Mouse (Mus musculus) spleen, postnatal 36 days (tissue): ENCODE data around the gene Rcc1.

ENCODE experiments used
- DNase-seq, 2 experiments: peaks; one replicate each; pipeline ENCODE4 v3.0.0; 2022; ENCODE audit warnings: low spot score in 2 of 2, mixed read lengths in 1 of 2

Rcc1 gene

GRCm38 (mm10) chr4:132355403-132355802 lies 2.0 kb upstream of the Rcc1 start:
- DNase-seq = no peak

GRCm38 (mm10) chr4:132354571-132354970 lies 1.2 kb upstream of the Rcc1 start:
- no peak for DNase-seq

- no peak for DNase-seq
Measured at GRCm38 (mm10) chr4:132352739-132353138, 666 bp downstream of the Rcc1 start.

GRCm38 (mm10) chr4:132351401-132351800 lies 2.0 kb downstream of the Rcc1 start:
- no peak for DNase-seq

- no peak for DNase-seq
Measured at GRCm38 (mm10) chr4:132350854-132351253, 2.6 kb downstream of the Rcc1 start.

- no peak for DNase-seq
Measured at GRCm38 (mm10) chr4:132350123-132350740, 3.2 kb downstream of the Rcc1 start.

- no peak for DNase-seq
Measured at GRCm38 (mm10) chr4:132349495-132350122, 3.8 kb downstream of the Rcc1 start.

GRCm38 (mm10) chr4:132346661-132347060 lies 6.7 kb downstream of the Rcc1 start:
- DNase-seq = no peak

- no peak for DNase-seq
Measured at GRCm38 (mm10) chr4:132346261-132346660, 7.1 kb downstream of the Rcc1 start.

- DNase-seq = no peak
Measured at GRCm38 (mm10) chr4:132345843-132346212, 7.6 kb downstream of the Rcc1 start.

- peak; percentile 90 to 91 for DNase-seq
Measured at GRCm38 (mm10) chr4:132345135-132345842, 8.1 kb downstream of the Rcc1 start.

- DNase-seq = no peak
Measured at GRCm38 (mm10) chr4:132344403-132345134, 8.8 kb downstream of the Rcc1 start.

GRCm38 (mm10) chr4:132341451-132341850 lies 12.0 kb downstream of the Rcc1 start:
- no peak for DNase-seq

- no peak for DNase-seq
Measured at GRCm38 (mm10) chr4:132338943-132339342, 14.5 kb downstream of the Rcc1 start.

- no peak for DNase-seq
Measured at GRCm38 (mm10) chr4:132332880-132333279, 20.5 kb downstream of the Rcc1 start.

GRCm38 (mm10) chr4:132331960-132332359 lies 21.4 kb downstream of the Rcc1 start:
- no peak for DNase-seq

- DNase-seq = no peak
Measured at GRCm38 (mm10) chr4:132329835-132330354, 23.5 kb downstream of the Rcc1 start.

GRCm38 (mm10) chr4:132329115-132329834 lies 24.1 kb downstream of the Rcc1 start, which contains the start of gene Trnau1ap:
Gene Trnau1ap (minus strand): TSS chr4:132329538.
- DNase-seq = peak; percentile 89 to 91

GRCm38 (mm10) chr4:132328391-132328982 lies 24.9 kb downstream of the Rcc1 start:
- no peak for DNase-seq

GRCm38 (mm10) chr4:132326481-132326880 lies 26.9 kb downstream of the Rcc1 start:
- no peak for DNase-seq

GRCm38 (mm10) chr4:132315711-132316110 lies 37.7 kb downstream of the Rcc1 start:
- DNase-seq = no peak
